Mouse (Mus musculus) limb, embryonic 14.5 days (tissue): Measurements from ENCODE around the gene Gm1123. TPM values are rescaled to one million over a fixed set of nuclear protein-coding genes. Genes with fewer than 3 reads are reported as not detected.

Experiments used
- ATAC-seq: fragments of 200-750 bp; cut with Nextera tagmentation; 2 replicates; pipeline ENCODE4 v1.8.0; 2017; ENCODE audit warnings: low read depth, moderate number of reproducible peaks, moderate TSS enrichment; ENCODE audit not compliant: low FRiP score
- DNase-seq: peaks from one replicate; pipeline ENCODE4 v3.0.0-alpha.2; 2015; ENCODE audit warnings: low spot score
- H3K27ac ChIP-seq: fragments of 300-500 bp; sonication (generic); replicated peaks from 2 replicates; pipeline ENCODE4 v1.5.1; 2014; ENCODE audit warnings: low read depth, mild to moderate bottlenecking, low read length, moderate library complexity, mixed read lengths
- H3K27me3 ChIP-seq: fragments of 300-500 bp; sonication (generic); 2 replicates; pipeline ENCODE4 v1.6.1; 2014; ENCODE audit warnings: low read length, mixed read lengths; ENCODE audit not compliant: control insufficient read depth, insufficient read depth
- H3K36me3 ChIP-seq: fragments of 300-500 bp; sonication (generic); 2 replicates; pipeline ENCODE4 v1.6.1; 2014; ENCODE audit warnings: mild to moderate bottlenecking, low read length, moderate library complexity, mixed read lengths; ENCODE audit not compliant: control insufficient read depth, insufficient read depth
- H3K4me1 ChIP-seq: fragments of 300-500 bp; sonication (generic); 2 replicates; pipeline ENCODE4 v1.6.1; 2014; ENCODE audit warnings: antibody characterized with exemption, low read length, mixed read lengths; ENCODE audit not compliant: control insufficient read depth, insufficient read depth
- H3K4me2 ChIP-seq: fragments of 300-500 bp; sonication (generic); replicated peaks from 2 replicates; pipeline ENCODE4 v1.6.1; 2014; ENCODE audit warnings: low read depth, mild to moderate bottlenecking, low read length, moderate library complexity; ENCODE audit not compliant: severe bottlenecking
- H3K4me3 ChIP-seq: fragments of 300-500 bp; sonication (generic); replicated peaks from 2 replicates; pipeline ENCODE4 v1.5.1; 2014; ENCODE audit warnings: low read length
- H3K9ac ChIP-seq: fragments of 300-500 bp; sonication (generic); 2 replicates; pipeline ENCODE4 v1.6.1; 2014; ENCODE audit warnings: mild to moderate bottlenecking, low read depth, low read length, moderate library complexity; ENCODE audit not compliant: severe bottlenecking
- H3K9me3 ChIP-seq: fragments of 300-500 bp; sonication (generic); 2 replicates; pipeline ENCODE4 v1.6.1; 2016; ENCODE audit warnings: low read length; ENCODE audit not compliant: control insufficient read depth
- POLR2A ChIP-seq: fragments of 200-500 bp; IDR thresholded peaks from 2 replicates; pipeline ENCODE4 v1.8.0; 2012; ENCODE audit warnings: inconsistent platforms, mild to moderate bottlenecking, moderate library complexity, borderline replicate concordance; ENCODE audit not compliant: insufficient read depth, insufficient read length; ENCODE audit errors: extremely low read depth
- WGBS: fragments of 180-500 bp; shearing (Covaris S2); extraction: QIAGEN DNeasy Blood & Tissue Kit; methylation state at CpG from one replicate; pipeline ENCODE4 v1.1.7; 2014; 5-methylcytosine and 5-hydroxymethylcytosine counted together
- polyA plus RNA-seq, 2 experiments: library from polyadenylated mRNA; depleted of rRNA in 1 of 2; stranded (reverse) in 1 of 2; unstranded in 1 of 2; fragments of >200 nt; fragmentation: Nextera tagmentation in 1 of 2; extraction: Ambion mirVana in 1 of 2; gene quantifications; 2 replicates each; pipeline versions ENCODE4 v1.2.1 to v1.2.3; 2012 to 2014

Gene Gm1123
- 0.08 and 0.09 TPM in 2 replicates for polyA plus RNA-seq (2012; rRNA removed)
- 0.17 TPM in 1 of 2 replicates, not detected in the other for polyA plus RNA-seq (2014; fragmentation: Nextera tagmentation; extraction: Ambion mirVana)

- DNase-seq (no peak), ATAC-seq (no peak)
- TF ChIP-seq POLR2A: no peak
- 83% methylated on average over 11 of the region's 12 CpGs for WGBS
- Histone ChIP-seq H3K36me3 (no peaks in the 10 kb centered on the region), H3K4me1 (no peaks in the 10 kb centered on the region), H3K4me2 (no peak within 1 kb of the TSS), H3K9ac (no peak within 1 kb of the TSS), H3K9me3 (no peaks in the 10 kb centered on the region), H3K27me3 (no peaks in the 10 kb centered on the region), H3K27ac (no peak within 1 kb of the TSS), H3K4me3 (no peak within 1 kb of the TSS)
Observed at GRCm38 (mm10) chr9:99035575-99035974, at the start of gene Gm1123. Gm1123 (minus strand) TSS chr9:99035715.

DNA sequence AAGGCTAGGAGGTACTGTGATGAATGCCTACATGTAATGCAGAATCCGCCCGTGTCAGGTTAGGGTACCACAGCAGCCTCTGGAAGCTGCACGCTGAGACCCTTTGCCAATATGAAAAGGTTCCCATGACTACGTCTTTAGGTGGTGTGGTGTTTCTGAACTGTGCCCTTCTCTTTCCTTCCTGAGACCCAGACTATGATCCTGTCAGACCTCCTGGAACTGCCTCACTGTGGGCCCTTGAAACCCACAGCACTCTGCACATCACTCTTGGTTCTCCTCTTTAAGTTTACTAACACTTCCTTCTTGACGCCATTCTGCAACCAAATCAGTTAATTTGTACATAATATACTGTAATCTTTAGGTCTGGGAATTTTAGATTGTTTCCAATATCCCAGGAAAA is 46.2 kb upstream of the Gm1123 start:
- no peak for ATAC-seq
- H3K4me1 ChIP-seq: no peaks in the 10 kb centered on the region
- 93% methylated on average over 5 of the region's 5 CpGs for WGBS
- H3K9ac ChIP-seq: no peak overlapping the region
- DNase-seq: no peak
- no peak overlapping the region for H3K4me3 ChIP-seq
- TF ChIP-seq POLR2A: no peak
- no peak overlapping the region for H3K4me2 ChIP-seq
- no peak overlapping the region for H3K27ac ChIP-seq
- H3K9me3 ChIP-seq: no peaks in the 10 kb centered on the region
- H3K27me3 ChIP-seq: no peaks in the 10 kb centered on the region
- H3K36me3 ChIP-seq: no peaks in the 10 kb centered on the region

- no peak for TF ChIP-seq POLR2A
Observed at GRCm38 (mm10) chr9:99081308-99081707, 45.8 kb upstream of the Gm1123 start.

GRCm38 (mm10) chr9:99080657-99081056 is 45.1 kb upstream of the Gm1123 start:
- no peaks in the 10 kb centered on the region for H3K4me1 ChIP-seq
- no peak overlapping the region for H3K4me2 ChIP-seq
- H3K4me3 ChIP-seq: no peak overlapping the region
- no peaks in the 10 kb centered on the region for H3K36me3 ChIP-seq
- H3K27ac ChIP-seq: no peak overlapping the region
- no peaks in the 10 kb centered on the region for H3K27me3 ChIP-seq
- WGBS: 93% methylated on average over 2 of the region's 2 CpGs
- ATAC-seq: no peak
- no peak for TF ChIP-seq POLR2A
- no peaks in the 10 kb centered on the region for H3K9me3 ChIP-seq
- DNase-seq: no peak
- no peak overlapping the region for H3K9ac ChIP-seq

More at GRCm38 (mm10) chr9:99081308-99081707, 45.8 kb upstream of the Gm1123 start:
- Histone ChIP-seq H3K9ac (no peak overlapping the region), H3K4me1 (no peaks in the 10 kb centered on the region), H3K27me3 (no peaks in the 10 kb centered on the region), H3K36me3 (no peaks in the 10 kb centered on the region), H3K4me2 (no peak overlapping the region), H3K4me3 (no peak overlapping the region), H3K27ac (no peak overlapping the region), H3K9me3 (no peaks in the 10 kb centered on the region)
- ATAC-seq: no peak
- DNase-seq: no peak
- WGBS: 85% methylated on average over 3 of the region's 3 CpGs

- TF ChIP-seq POLR2A: no peak
- ATAC-seq: no peak
- H3K27ac ChIP-seq: no peak overlapping the region
- no peak overlapping the region for H3K4me3 ChIP-seq
- H3K9me3 ChIP-seq: no peaks in the 10 kb centered on the region
- H3K36me3 ChIP-seq: peaks cover 3% of the 10 kb centered on the region; the same call in 1 of the 2 replicates
- WGBS: 69% methylated on average over 2 of the region's 2 CpGs
- no peak overlapping the region for H3K4me2 ChIP-seq
- no peak for DNase-seq
- H3K9ac ChIP-seq: no peak overlapping the region
- H3K4me1 ChIP-seq: no peaks in the 10 kb centered on the region
- H3K27me3 ChIP-seq: no peaks in the 10 kb centered on the region
Observed at GRCm38 (mm10) chr9:99074462-99074861, 38.9 kb upstream of the Gm1123 start.

DNA sequence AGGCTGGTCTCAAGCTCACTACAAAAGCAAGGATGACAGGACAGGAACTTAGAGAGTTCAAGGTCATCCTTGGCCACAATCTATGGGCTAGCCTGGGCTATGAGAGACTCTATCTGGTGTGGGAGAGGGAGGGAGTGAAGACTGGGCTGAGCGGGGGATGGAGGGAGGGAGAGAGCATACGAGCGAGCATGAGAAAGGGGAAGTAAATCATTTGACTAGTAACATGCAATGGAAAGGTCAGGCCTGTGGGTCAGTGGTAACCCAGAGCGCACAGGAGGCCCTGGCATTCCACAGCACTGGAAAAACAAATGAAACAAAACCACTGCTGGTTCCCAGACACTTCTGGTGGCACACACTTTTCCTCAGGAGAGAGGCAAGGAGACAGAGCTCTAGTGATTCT is 37.0 kb upstream of the Gm1123 start:
- no peak overlapping the region for H3K9ac ChIP-seq
- TF ChIP-seq POLR2A: no peak
- ATAC-seq: no peak
- H3K36me3 ChIP-seq: peaks cover 3% of the 10 kb centered on the region; the same call in 1 of the 2 replicates
- no peaks in the 10 kb centered on the region for H3K27me3 ChIP-seq
- H3K4me2 ChIP-seq: no peak overlapping the region
- H3K9me3 ChIP-seq: no peaks in the 10 kb centered on the region
- H3K27ac ChIP-seq: no peak overlapping the region
- no peak overlapping the region for H3K4me3 ChIP-seq
- H3K4me1 ChIP-seq: no peaks in the 10 kb centered on the region
- WGBS: 71% methylated on average over 4 of the region's 4 CpGs
- DNase-seq: no peak
